ENCODE assay signal across 21 mouse cellular contexts in the genomic region with DNA sequence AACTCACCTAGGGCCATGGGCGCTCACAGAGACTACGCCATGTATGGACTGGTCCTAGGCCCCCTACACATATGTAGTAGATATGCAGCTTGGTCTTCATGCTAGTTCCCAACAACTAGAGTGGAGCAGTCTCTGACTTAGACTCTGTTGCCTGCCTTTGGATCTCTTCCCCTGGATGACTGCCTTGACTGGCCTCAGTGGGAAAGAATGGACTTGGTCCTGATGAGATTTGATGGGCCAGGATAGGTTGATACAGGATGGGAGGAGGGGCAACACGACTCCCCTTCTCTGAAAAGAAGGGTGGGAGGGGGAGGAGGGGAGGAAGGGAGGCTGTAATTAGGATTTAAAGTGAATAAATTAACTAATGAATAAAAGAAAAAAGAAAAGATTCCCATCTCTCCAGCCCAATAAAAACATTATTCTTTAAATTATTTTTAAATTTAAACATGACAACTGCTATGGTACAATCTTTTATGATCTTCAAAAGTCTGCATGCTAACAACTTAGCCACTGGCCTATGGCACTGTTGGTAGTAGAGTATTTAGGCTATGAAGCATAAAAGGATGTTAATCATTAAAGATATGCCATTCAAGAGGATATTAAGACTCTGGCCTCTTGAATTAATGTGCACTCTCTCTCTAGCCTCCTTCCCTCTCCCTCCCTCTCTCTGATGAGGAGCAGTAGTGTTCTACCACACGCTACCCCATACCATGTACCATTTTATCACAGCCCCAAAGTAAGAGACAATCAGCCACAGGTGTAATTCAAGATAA.
DNase-seq lines count a peak whose midpoint lies in the region; ATAC-seq lines count a peak whose summit lies in the region.
"Had no signal": no experiment of that assay in that cellular context is flagged by ENCODE, and none has a peak within 500 bp of the region (broad histone marks: within the 10 kb centered on the region; RNA-seq: fewer than 3 reads in every experiment).

No protein-coding gene starts in this region.

- H3K4me1 ChIP-seq in kidney, embryonic 14.5 days (ENCODE audit: control insufficient read depth, insufficient read depth, low read length), result no peaks in the 10 kb centered on the region
- H3K4me1 ChIP-seq in kidney, embryonic 16.5 days (ENCODE audit: insufficient read depth, low read length), result no peaks in the 10 kb centered on the region
- H3K4me1 ChIP-seq: embryonic facial prominence, embryonic 13.5 days; embryonic facial prominence, embryonic 15.5 days; forebrain, embryonic 12.5 days had no signal

- no peak overlapping the region for H3K27ac ChIP-seq in kidney, embryonic 14.5 days (ENCODE audit: low read depth, low read length)
- H3K27ac ChIP-seq in kidney, embryonic 16.5 days (ENCODE audit: low read length), result no peak overlapping the region
- H3K27ac ChIP-seq: embryonic facial prominence, embryonic 13.5 days; embryonic facial prominence, embryonic 15.5 days; forebrain, embryonic 10.5 days; forebrain, embryonic 12.5 days had no signal

- no peak overlapping the region for H3K4me3 ChIP-seq in kidney, embryonic 14.5 days (ENCODE audit: low read length)
- H3K4me3 ChIP-seq in kidney, embryonic 16.5 days (ENCODE audit: low read length), result no peak overlapping the region
- H3K4me3 ChIP-seq: embryonic facial prominence, embryonic 13.5 days; embryonic facial prominence, embryonic 15.5 days; erythroblast, embryonic 14.5 days; forebrain, embryonic 10.5 days; forebrain, embryonic 12.5 days had no signal

- H3K9me3 ChIP-seq in kidney, embryonic 14.5 days (ENCODE audit: control insufficient read depth, low read length), result no peaks in the 10 kb centered on the region
- H3K9me3 ChIP-seq in kidney, embryonic 16.5 days (ENCODE audit: low read length), result no peaks in the 10 kb centered on the region
- H3K9me3 ChIP-seq: embryonic facial prominence, embryonic 13.5 days; embryonic facial prominence, embryonic 15.5 days; forebrain, embryonic 10.5 days; forebrain, embryonic 12.5 days had no signal

- no peaks in the 10 kb centered on the region for H3K36me3 ChIP-seq in kidney, embryonic 14.5 days (ENCODE audit: control insufficient read depth, insufficient read depth, low read length)
- H3K36me3 ChIP-seq in kidney, embryonic 16.5 days (ENCODE audit: insufficient read depth, low read length), result no peaks in the 10 kb centered on the region
- H3K36me3 ChIP-seq: embryonic facial prominence, embryonic 13.5 days; embryonic facial prominence, embryonic 15.5 days; forebrain, embryonic 10.5 days; forebrain, embryonic 12.5 days had no signal

- H3K9ac ChIP-seq in kidney, embryonic 14.5 days (ENCODE audit: low read depth, low read length), result no peak overlapping the region
- H3K9ac ChIP-seq in kidney, embryonic 16.5 days (replicated peaks; ENCODE audit: low read length), result no peak overlapping the region
- H3K9ac ChIP-seq: embryonic facial prominence, embryonic 13.5 days; embryonic facial prominence, embryonic 15.5 days; forebrain, embryonic 12.5 days had no signal

- ATAC-seq in kidney, embryonic 14.5 days (ENCODE audit: low FRiP score, low TSS enrichment), result peak; percentile 49; the same call in 1 of the 2 replicates
- ATAC-seq in kidney, embryonic 16.5 days (ENCODE audit: low FRiP score, low TSS enrichment), result peak; percentile 93
- ATAC-seq: forebrain, embryonic 14.5 days; forebrain, embryonic 16.5 days had no signal

- no peak for DNase-seq in kidney, postnatal 36 days
- DNase-seq in kidney, adult 9 months, result no peak
- DNase-seq: adrenal gland, adult 2 months; adrenal gland, postnatal 10 days; adrenal gland, postnatal 25 days; cerebellum, adult 11 months; cerebellum, adult 18-20 months; cerebellum, adult 8-10 months; cerebellum, adult 9-11 months; cerebellum, postnatal 14 days; cerebellum, postnatal 36 days; embryo, embryonic 11 days had no signal

- no peaks in the 10 kb centered on the region for H3K27me3 ChIP-seq in kidney, embryonic 14.5 days (ENCODE audit: control insufficient read depth, insufficient read depth, low read length)
- H3K27me3 ChIP-seq in kidney, embryonic 16.5 days (ENCODE audit: insufficient read depth, low read length), result no peaks in the 10 kb centered on the region
- H3K27me3 ChIP-seq: embryonic facial prominence, embryonic 13.5 days; embryonic facial prominence, embryonic 15.5 days; forebrain, embryonic 12.5 days had no signal

- no peak overlapping the region for H3K4me2 ChIP-seq in kidney, embryonic 14.5 days (replicated peaks; ENCODE audit: low read depth, low read length)
- no peak overlapping the region for H3K4me2 ChIP-seq in kidney, embryonic 16.5 days (replicated peaks; ENCODE audit: low read depth, low read length)
- H3K4me2 ChIP-seq: embryonic facial prominence, embryonic 13.5 days; embryonic facial prominence, embryonic 15.5 days; forebrain, embryonic 12.5 days had no signal

- WGBS in kidney, embryonic 14.5 days, result 69% methylated on average over 4 of the region's 4 CpGs
- 80% methylated on average over 4 of the region's 4 CpGs for WGBS in kidney, embryonic 16.5 days
